Mouse (Mus musculus) liver, embryonic 14.5 days (tissue): ENCODE results near the gene Zfp512b.

ENCODE experiments used
- CTCF ChIP-seq: IDR thresholded peaks from 2 replicates; pipeline ENCODE4 v1.5.1; 2016; ENCODE audit warnings: antibody characterized with exemption, low read depth, control low read depth
- EP300 ChIP-seq: IDR thresholded peaks from 2 replicates; pipeline ENCODE4 v1.6.1; 2016; ENCODE audit warnings: antibody characterized with exemption, low read depth

DNA sequence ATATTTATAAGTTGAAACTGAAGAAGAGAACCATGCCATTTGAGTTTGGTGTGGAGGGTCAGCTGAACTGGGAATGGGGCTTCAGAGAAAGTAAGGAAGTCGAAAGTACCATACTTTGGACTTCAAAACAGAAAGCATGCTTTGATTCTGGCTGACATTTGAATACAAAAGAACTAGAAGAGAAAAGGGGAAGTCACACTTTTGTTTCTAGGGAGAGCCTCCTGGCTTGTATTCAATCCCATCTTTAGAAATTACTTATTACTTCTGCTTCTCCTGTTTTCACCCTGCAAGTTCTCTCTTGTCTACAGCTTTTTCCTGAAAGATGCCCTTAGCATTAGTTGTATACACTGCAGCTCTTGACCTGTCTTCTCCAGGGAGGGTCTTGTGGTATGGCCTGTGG is 44.4 kb downstream of the Zfp512b start:
- TF ChIP-seq CTCF (no peak), EP300 (no peak)
